Mouse (Mus musculus) frontal cortex, adult (tissue): ENCODE measurements around the gene Ahr.
A peak's percentile ranks its signal among the peaks of the same experiment; 100 is the strongest.

Source experiments
- ATAC-seq: cut with Nextera tagmentation; 2 replicates; pipeline ENCODE4 v1.9.2; 2017; ENCODE audit warnings: mild to moderate bottlenecking, moderate library complexity, mixed read lengths; ENCODE audit not compliant: low TSS enrichment

Gene Ahr

DNA sequence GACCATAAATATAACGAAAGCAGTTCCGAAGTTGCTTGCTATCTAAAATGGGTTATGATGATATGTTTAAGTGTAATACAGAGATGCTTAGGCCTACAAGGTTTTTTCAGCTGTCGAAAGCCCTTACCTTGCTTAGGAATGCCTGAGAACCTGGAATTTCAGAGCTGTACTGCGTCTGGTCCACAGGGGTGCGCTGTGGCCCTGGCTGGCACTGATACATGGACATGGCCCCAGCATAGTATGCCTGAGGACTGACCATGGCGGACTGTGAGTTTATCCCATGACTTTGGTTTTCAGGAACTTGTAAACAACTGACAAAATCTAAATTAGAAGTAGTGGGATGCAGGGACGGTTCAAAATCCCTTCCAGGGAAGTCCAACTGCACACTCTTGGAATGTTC lies 31.3 kb downstream of the Ahr start:
- 0 out of 2 replicates have a peak, but pooled peaks have one; percentile 47 for ATAC-seq

DNA sequence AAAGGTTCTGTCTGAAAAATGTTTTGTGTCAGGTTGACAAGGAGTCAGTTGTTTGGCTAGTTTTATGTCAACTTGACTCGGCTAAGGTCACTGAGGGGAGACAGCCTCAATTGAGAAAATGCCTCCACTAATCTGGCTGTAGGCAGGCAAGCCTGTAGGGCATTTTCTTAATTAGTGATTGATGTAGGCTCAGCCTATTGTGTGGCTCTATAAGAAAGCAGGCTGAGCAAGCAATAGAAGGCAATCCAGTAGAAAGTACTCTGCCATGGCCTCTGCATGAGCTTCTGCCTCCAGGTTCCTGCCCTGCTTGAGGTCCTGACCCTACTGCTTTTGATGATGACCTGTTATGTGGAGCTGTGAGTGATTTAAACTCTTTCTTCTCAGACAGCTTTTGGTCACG lies 33.4 kb downstream of the Ahr start:
- no peak for ATAC-seq

DNA sequence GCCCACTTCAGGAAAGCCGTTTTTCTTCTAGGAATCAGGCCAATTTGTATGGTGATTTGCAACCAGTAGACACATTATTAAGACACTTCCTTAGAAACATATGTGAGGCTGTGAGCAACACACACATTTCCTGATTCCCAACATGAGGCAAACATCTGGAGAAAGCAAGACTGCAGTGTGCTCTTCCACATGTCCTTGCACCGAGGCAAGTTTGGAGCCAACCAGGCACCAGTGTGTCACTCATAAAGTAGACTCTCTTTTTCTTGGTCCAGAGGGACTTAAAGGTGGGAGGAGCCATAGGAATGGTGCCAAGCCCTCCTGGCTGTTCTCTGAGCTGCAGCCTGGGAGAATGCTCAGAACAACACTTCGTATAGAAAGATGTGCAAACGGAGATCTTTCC lies 39.6 kb downstream of the Ahr start:
- ATAC-seq, result no peak

DNA sequence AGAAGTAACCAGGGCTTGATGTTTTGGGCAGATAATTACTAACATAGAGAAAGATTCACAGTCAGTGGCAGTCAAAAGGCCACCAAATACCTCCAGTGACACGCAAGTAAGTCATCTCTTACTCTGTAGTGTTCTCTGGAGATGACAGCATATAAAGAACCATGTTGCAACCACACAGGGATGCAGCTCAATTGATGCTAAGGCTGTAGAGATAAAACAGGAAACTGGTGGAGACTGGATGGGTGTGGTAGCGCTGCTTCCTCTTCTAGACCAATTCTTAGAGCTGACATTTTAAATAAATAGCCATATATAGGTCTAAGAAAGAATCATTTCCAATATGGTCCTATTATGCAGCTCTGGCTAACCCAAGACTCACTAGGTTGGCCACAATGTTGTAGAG lies 54.1 kb downstream of the Ahr start:
- no peak for ATAC-seq

GRCm38 (mm10) chr12:35478906-35479305 lies 55.9 kb downstream of the Ahr start:
- 0 out of 2 replicates have a peak, but pooled peaks have one; percentile 16 for ATAC-seq

DNA sequence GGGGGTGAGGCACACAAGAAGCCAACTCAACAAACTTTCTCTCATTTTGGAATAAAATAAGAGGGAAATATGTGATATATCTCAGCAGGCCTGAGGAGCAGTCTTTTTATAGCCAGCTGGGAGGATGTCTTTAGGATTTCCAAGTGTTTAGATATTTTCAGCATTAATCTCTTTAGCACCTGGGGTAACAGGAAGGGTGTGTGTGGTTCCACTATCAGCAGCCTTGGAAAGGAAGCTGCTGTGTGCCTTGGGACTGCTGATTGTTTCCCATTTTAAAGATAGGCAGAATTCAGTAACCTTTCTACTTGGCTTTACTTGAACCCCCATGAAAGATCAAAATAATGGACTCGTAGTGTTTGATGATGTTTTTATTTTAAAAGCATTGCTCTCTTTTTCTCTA lies 71.4 kb downstream of the Ahr start:
- ATAC-seq, result no peak

DNA sequence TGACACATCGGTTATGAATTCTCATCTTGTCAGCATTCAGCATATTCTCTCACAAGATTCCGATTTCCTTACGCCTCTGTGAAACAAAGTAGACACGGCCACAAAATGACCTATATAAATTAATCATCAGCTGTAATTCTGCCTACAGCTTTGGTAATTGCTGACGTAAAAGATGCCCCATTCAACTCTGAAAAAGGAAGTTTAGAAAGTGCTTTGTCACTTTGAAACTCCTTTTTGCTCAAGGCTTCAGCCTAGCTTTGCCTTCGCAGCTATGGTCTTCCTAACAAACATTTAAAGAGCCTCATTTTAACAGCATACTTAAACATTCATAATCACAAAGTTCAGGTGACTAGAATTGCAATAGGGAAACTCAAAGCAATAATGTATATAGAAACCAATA lies 72.2 kb downstream of the Ahr start:
- ATAC-seq, result no peak

GRCm38 (mm10) chr12:35459662-35460061 lies 75.2 kb downstream of the Ahr start:
- no peak for ATAC-seq
